Mouse (Mus musculus) bone marrow macrophage, adult 2 months (primary cell): ENCODE data around the gene Exoc4. TPM values are rescaled to one million over a fixed set of nuclear protein-coding genes. Genes with fewer than 3 reads are reported as not detected.

Experiments used
- H3K27ac ChIP-seq: 2 replicates; pipeline ENCODE4 v1.5.1; 2012; ENCODE audit warnings: low read depth, low read length; ENCODE audit not compliant: insufficient read depth
- H3K4me1 ChIP-seq: 2 replicates; pipeline ENCODE4 v1.6.1; 2012; ENCODE audit warnings: low read length; ENCODE audit not compliant: control insufficient read depth, insufficient read depth
- H3K4me3 ChIP-seq: 2 replicates; pipeline ENCODE4 v1.5.1; 2012; ENCODE audit warnings: mild to moderate bottlenecking, low read length, moderate library complexity; ENCODE audit not compliant: insufficient read depth
- CTCF ChIP-seq: IDR thresholded peaks from 2 replicates; pipeline ENCODE4 v1.5.1; 2012; ENCODE audit warnings: low read depth, mild to moderate bottlenecking, low read length, moderate library complexity
- POLR2A ChIP-seq: IDR thresholded peaks from 2 replicates; pipeline ENCODE4 v1.6.1; 2012; ENCODE audit warnings: mild to moderate bottlenecking, low read depth, low read length, borderline replicate concordance
- polyA plus RNA-seq: library from polyadenylated mRNA; stranded (reverse); fragments of >200 nt; gene quantifications from 2 replicates; pipeline ENCODE4 v1.2.4, GENCODE M21; 2012; ENCODE audit not compliant: missing spikeins, insufficient read depth, insufficient read length

The Exoc4 gene
- polyA plus RNA-seq, 1 experiment, result 42.5 TPM

- TF ChIP-seq CTCF (no peak), POLR2A (no peak)
- H3K4me1 ChIP-seq, result no peaks in the 10 kb centered on the region
- no peak overlapping the region for H3K27ac ChIP-seq
- no peak overlapping the region for H3K4me3 ChIP-seq
Measured at GRCm38 (mm10) chr6:33727271-33727670, 478.4 kb downstream of the Exoc4 start.

DNA sequence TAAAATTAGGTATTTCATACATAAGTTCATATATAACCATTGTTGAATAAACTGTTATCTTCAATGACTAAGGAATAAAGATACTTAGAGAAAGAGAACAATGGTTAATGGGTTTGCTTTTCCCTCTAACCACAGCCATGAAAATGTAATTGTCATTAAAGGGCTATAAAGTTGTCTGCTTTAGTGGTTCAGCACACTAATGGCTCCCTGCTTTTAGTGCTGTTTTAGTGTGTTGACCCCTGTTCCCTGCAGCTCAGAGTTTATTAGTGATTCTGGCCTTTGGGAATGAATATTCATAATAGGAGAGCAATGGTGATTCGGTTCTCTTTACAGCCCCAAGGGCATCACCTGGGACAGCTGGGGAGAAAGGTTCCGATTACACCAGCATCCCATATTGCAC lies 483.3 kb downstream of the Exoc4 start:
- H3K4me3 ChIP-seq, result no peak overlapping the region
- H3K27ac ChIP-seq, result no peak overlapping the region
- no peak for TF ChIP-seq CTCF
- no peaks in the 10 kb centered on the region for H3K4me1 ChIP-seq

DNA sequence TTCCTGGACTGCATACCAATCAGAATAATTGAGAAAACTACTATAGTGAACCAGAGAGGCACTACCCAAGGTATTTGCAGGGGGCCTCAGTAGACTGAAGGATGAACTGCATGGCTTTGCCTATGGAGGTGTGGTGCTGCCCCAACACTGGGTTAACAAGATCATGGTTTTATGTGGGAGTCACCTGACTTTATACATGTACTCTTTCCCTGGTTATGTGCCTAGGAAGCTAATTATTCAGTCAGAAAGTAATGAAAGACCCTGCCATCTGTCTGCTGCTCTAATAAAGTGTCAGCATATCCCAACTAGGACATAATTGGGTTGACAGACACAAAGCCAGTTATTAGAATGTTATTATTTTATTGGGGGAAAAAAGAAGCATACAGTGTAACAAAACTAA lies 484.7 kb downstream of the Exoc4 start:
- H3K27ac ChIP-seq, result no peak overlapping the region
- H3K4me1 ChIP-seq, result peaks cover 2% of the 10 kb centered on the region; the same call in 1 of the 2 replicates
- H3K4me3 ChIP-seq, result no peak overlapping the region
- no peak for TF ChIP-seq CTCF
- TF ChIP-seq POLR2A, result no peak

DNA sequence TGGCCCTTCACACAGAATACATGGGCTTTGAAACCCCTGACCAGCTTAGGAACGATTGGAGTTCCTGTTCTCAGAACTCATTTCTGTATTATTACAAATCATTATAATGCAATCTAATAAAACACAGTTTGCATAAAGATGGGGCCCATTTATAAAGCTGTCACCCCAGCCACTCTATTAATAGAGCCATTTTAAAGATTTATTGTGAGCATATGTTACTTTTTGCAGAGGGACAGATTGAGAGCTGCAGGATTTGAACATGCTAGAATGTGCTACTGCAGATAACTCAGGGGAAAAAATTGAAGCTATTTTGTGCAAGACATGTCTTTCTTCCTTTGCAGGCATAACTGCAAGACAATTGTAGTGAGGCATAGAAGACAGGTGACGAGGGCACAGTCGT lies 485.1 kb downstream of the Exoc4 start:
- no peak overlapping the region for H3K27ac ChIP-seq
- H3K4me1 ChIP-seq, result peaks cover 2% of the 10 kb centered on the region; the same call in 1 of the 2 replicates
- no peak overlapping the region for H3K4me3 ChIP-seq
- TF ChIP-seq POLR2A, result no peak
- TF ChIP-seq CTCF, result no peak

GRCm38 (mm10) chr6:33738857-33739291 lies 490.0 kb downstream of the Exoc4 start:
- Histone ChIP-seq H3K4me3 (no peak overlapping the region), H3K27ac (no peak overlapping the region), H3K4me1 (peaks cover 2% of the 10 kb centered on the region; the same call in 1 of the 2 replicates)
- no peak for TF ChIP-seq CTCF
- no peak for TF ChIP-seq POLR2A

GRCm38 (mm10) chr6:33739304-33739703 lies 490.4 kb downstream of the Exoc4 start:
- peaks cover 2% of the 10 kb centered on the region; the same call in 1 of the 2 replicates for H3K4me1 ChIP-seq
- H3K27ac ChIP-seq, result no peak overlapping the region
- no peak for TF ChIP-seq POLR2A
- no peak for TF ChIP-seq CTCF
- no peak overlapping the region for H3K4me3 ChIP-seq

GRCm38 (mm10) chr6:33755976-33756375 lies 507.1 kb downstream of the Exoc4 start:
- Histone ChIP-seq H3K4me1 (peaks cover 14% of the 10 kb centered on the region), H3K4me3 (no peak overlapping the region), H3K27ac (no peak overlapping the region)
- TF ChIP-seq POLR2A, result no peak
- TF ChIP-seq CTCF, result no peak

DNA sequence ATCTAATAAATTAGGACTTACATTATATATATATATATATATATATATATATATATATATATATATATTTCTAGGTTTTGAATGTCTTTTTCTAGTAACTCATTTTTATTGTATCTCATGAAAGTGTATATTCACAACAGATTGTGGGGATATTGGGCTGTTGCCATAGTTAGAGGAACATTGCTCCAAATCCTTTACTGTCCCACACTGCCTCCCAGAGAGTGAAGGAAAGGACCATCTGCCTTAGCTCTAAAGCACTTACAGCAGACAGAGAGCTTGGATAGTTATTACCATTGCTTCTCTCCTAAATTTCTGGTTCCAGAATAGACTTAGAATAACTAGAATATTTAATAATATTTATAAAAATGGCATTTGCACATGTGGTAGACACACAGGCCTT lies 512.7 kb downstream of the Exoc4 start:
- TF ChIP-seq CTCF (no peak), POLR2A (no peak)
- Histone ChIP-seq H3K27ac (no peak overlapping the region), H3K4me3 (no peak overlapping the region), H3K4me1 (peaks cover 6% of the 10 kb centered on the region)

GRCm38 (mm10) chr6:33763245-33763644 lies 514.4 kb downstream of the Exoc4 start:
- no peak overlapping the region for H3K27ac ChIP-seq
- H3K4me3 ChIP-seq, result no peak overlapping the region
- TF ChIP-seq CTCF, result no peak
- TF ChIP-seq POLR2A, result no peak
- no peaks in the 10 kb centered on the region for H3K4me1 ChIP-seq

DNA sequence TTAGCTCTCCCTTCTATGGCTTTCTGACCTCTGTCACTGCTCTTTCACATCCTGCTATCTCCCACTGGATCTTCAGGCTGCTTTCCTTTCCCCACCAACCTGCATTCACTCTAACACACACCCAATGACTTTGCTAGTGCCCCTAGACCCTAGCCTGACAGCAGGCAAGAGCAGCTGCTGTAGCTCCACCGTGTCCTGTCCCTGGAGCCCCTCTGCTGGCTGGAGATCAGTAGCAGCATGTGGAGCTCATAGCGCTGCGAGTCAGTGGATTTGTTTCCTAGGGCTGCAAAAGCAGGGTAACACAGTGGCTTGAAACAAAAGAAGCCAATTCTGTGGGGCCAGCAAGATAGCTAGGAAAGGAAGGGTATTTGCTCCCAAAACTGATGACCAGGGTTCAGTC lies 515.1 kb downstream of the Exoc4 start:
- Histone ChIP-seq H3K4me3 (no peak overlapping the region), H3K4me1 (no peaks in the 10 kb centered on the region), H3K27ac (no peak overlapping the region)
- no peak for TF ChIP-seq POLR2A
- no peak for TF ChIP-seq CTCF

DNA sequence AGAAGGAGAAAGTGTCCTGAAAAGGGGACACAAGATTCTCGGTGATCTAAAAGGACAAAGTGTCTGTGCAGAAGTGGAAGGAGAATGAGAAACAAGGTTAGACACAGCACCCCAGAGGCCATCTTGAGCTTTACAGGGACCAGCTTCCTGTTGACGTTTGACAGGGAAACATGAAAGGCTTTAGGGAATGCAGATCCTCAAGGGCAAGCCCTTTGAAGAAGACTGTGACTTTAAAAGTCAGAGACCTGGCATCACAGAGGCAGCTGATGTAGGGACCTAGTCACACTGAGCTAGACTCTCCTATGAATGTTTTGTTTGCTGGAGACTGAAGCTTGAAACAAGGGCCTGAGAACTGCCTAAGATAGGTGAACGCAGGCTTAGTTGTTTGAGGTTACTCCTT lies 520.4 kb downstream of the Exoc4 start:
- Histone ChIP-seq H3K4me3 (no peak overlapping the region), H3K4me1 (no peaks in the 10 kb centered on the region), H3K27ac (no peak overlapping the region)
- TF ChIP-seq CTCF (no peak), POLR2A (no peak)
